Mouse (Mus musculus) stomach, postnatal 0 days (tissue): Measurements from ENCODE around the gene Gp9.

ENCODE experiments used
- CTCF ChIP-seq: IDR thresholded peaks from 2 replicates; pipeline ENCODE4 v1.5.1; 2016; ENCODE audit warnings: antibody characterized with exemption, low read depth, mild to moderate bottlenecking, moderate library complexity
- EP300 ChIP-seq: optimal IDR thresholded peaks from 2 replicates; pipeline ENCODE3; 2016; ENCODE audit warnings: antibody characterized with exemption

- TF ChIP-seq EP300: no peak
- TF ChIP-seq CTCF: no peak
Observed at GRCm38 (mm10) chr6:87797321-87797720, 19.4 kb downstream of the Gp9 start.
